Mouse (Mus musculus) embryo, embryonic 10.5 days (tissue): ENCODE measurements at regions not wholly inside any gene's neighbourhood (a gene's known extent, or its start where the extent isn't known, plus 50 kb on each side); places are given as distances from the start of the nearest gene placed in this dataset.
"Not testable (repeated sequence)": the region's sequence is repeated elsewhere in the genome, so short reads cannot be mapped to it uniquely, and the experiment has no call there.

Source experiments
- DNase-seq: peaks from one replicate; pipeline ENCODE4 v3.0.0-alpha.2; 2015; ENCODE audit warnings: low spot score

DNA sequence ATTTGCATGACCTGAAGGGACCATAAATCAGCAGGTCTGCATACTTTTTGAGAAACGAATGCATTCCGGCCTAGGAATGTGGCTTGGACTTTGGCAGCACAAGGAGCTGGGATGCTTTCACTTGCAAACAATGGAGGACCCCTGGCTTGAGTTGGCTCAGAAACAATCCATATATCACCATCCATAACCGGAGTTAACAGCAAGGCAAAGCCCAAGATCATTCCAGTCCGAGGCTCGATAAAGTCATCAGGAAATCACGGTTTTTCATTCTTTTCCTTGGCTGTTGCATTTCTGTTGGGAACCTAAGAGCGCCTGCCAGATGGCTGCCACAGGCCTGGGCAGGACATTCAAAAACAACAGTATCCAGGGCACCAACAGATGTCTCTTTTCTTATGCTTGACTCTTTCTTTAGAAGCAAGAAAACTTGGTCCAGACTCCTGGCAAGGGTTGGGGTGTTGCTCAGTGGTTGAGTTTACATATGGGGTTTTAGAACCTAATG, 198.5 kb downstream of the Fam43a start:
- peak; percentile 19 for DNase-seq

DNA sequence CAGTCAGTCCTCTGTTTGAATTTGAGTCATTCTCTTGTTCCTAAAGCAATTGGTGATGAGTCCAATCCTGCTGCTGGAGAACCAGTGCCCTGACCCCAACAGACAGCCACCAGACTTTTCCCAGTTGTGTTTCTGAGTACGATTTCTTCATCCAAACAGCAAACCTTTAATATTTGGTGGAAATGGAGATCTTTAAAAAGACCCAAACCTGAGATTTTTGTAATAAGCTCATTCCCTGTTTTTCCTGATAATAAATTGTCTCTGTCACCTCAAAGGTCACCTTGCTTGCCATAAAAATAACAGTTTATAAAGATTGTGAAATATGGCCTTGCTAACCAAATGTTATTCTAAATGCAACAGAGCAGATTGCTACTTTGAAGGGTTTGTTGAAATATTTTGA, 199.0 kb downstream of the Fam43a start:
- no peak for DNase-seq

DNA sequence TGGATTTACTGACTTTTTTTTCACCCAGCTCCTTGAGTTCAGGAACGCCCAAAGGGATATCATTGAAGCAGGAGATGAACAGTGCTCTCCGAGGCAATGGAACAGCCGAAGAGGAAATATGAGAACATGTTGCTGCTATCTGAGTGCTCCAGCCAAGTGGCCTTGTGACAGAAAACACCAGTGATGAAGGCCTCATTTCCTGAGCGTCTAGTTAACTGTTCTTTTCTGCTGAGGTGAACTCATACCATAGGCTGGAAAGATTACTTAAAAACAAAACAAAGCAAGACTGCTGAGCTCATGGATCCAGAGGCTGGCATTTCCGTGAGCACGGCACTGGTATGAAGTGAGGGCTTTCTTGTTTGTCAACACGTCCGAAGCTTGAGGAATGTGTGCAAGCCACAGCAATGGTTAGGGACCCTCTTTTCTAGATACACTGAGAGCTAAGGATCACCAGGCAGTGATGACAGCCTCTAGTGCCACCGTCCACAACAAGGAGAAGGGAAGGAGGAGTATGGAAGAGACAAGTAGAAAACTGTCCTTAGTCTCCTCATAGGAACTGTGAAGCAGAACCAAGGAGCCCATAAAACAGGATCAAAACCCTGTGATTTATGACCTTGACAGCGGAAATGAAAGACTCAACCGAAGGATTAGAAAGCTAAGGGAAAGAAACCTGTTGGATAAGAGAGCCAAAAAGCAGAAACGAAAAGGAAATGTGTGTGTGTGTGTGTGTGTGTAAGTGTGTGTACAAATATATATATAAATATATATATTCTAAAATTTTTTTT, 200.4 kb downstream of the Fam43a start:
- no peak for DNase-seq

DNA sequence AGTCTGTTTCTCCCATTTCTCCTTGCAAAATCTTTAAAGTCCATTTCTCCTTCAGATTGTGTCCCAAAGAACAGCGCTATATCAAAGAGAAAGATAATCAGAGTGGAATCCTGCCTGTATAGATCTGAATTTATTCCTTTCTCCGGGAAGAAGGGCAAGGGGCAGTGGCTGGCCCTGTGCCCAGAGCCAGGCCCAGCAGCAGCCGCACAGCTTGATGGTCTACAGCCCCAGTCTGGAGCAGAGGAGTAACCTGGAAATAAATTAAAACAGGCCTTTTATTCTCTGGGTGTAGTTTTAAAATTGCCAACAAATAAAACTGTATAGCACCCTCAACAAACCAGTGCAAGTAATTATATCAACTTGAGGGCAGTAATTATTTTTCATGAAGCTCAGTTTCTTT, 204.5 kb downstream of the Fam43a start:
- DNase-seq: no peak

- DNase-seq: not testable (repeated sequence)
Measured at GRCm38 (mm10) chr16:30806206-30806605, 206.7 kb downstream of the Fam43a start.

DNA sequence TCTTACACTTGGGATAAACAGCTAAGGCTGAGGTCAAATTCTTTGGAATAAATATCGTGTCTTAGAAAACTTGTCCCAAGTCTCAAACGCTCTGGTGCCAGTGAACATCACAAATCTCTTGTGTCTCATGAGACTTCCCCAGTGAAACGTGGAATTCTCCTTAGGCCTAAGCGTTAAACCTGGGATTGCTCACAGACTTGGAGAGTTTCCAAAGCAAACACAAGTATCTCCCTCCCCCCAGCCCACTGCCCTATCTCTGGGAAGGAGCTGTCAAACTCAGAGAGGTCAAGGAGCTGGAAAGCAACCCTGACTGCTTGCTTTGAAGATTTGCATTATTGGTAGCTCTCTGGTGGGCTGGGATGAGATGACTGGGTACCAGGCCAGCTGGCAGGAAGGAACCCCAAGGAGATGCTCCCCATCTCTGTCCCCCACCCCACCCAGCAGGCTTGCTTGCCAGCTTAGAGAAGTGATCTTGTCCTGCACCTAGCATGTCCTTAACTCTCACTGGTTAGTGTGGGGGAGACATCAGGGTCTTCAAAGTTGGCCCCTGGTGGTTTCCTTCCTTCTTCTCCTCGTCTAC, 219.1 kb downstream of the Fam43a start:
- no peak for DNase-seq

- DNase-seq: no peak
Measured at GRCm38 (mm10) chr16:30819342-30819741, 219.8 kb downstream of the Fam43a start.

DNA sequence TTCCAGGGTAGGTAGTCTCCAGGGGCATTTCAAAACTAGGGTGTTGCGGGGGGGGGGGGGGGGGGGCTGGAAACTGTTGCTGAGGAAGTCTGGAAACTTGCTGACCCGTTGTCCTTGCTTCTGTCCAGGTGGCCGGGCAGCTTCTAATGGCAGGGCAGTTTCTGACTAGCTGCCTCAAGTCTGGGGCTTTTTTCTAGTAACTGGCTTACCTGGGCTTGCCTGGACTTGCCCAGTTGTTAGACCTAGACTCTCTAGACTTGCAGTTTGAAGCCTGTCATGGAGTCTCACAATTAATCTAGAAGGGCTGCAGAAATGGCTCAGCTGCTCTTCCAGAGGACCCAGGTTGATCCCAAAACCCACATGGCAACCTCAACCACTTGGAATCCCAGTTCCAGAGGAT, 220.7 kb downstream of the Fam43a start:
- no peak for DNase-seq

DNA sequence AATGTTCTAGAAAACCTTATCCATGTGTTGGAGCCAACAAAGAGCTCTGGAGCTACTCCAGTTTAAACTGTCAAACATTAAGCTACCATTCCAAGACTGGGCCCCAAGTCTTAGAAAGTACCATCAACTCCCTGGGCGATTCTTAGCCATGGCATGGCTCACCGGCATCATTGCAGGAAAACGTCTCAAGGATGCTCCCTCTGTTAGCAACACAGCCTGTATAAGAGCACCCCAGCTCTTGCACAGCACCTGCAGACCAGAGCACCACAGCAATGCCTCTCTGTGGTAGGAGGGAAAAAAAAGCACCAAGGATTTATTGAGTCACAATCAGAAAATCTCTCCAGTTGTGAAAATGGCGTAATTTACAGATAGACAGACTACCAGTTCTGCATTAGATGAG, 221.2 kb downstream of the Fam43a start:
- no peak for DNase-seq

- DNase-seq: peak; percentile 85
Measured at GRCm38 (mm10) chr16:30821191-30821910, 221.8 kb downstream of the Fam43a start.

DNA sequence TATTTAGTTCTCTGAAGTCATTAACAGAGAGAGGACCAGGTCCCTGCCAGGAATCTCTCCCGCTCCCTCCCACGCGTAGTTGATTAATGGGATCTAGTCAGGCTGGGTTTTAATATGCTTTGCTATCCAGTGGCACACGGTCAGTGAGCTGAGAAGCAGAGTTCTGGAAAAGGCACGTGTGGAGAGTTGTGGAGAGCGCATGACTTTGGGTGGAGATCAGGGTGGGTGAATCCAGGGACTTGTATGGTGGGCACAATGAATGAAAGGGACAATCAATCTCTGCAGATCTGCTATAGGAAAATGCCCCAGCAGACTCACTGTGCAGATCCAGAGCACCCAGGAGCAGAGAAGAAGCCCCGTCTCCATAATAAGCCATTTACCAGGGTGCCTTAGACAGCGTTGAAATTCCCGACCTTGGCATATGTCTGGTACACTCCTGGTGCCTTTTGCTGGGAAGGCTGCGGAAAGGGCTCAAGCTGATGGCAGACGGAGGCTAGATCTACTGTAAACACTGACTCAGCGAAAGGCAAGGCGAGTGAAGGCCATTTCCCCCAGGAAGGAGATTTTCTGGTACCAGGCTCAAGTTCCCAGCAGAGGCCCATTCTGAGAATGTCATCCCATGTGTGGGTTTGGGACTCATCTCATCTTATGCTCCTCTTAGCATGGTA, 222.5 kb downstream of the Fam43a start:
- no peak for DNase-seq

DNA sequence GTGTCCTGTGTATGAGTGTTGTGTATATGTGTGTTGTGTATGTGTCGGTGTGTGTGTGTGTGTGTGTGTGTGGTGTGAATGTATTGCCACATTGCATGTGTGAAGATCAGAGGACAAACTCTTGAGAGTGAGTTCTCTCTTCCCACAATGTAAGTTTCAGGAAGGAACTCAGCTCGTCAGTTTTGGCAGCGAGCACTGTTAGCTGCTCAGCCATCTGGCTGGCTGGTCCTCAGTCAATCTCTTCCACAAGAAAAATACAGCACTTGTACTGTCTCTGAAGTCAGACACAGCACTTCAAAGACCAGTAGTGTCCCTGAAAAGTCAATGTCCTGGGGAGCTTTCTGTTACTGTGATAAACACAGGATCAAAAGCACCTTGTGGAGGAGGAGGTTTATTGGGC, 226.6 kb downstream of the Fam43a start:
- no peak for DNase-seq

DNA sequence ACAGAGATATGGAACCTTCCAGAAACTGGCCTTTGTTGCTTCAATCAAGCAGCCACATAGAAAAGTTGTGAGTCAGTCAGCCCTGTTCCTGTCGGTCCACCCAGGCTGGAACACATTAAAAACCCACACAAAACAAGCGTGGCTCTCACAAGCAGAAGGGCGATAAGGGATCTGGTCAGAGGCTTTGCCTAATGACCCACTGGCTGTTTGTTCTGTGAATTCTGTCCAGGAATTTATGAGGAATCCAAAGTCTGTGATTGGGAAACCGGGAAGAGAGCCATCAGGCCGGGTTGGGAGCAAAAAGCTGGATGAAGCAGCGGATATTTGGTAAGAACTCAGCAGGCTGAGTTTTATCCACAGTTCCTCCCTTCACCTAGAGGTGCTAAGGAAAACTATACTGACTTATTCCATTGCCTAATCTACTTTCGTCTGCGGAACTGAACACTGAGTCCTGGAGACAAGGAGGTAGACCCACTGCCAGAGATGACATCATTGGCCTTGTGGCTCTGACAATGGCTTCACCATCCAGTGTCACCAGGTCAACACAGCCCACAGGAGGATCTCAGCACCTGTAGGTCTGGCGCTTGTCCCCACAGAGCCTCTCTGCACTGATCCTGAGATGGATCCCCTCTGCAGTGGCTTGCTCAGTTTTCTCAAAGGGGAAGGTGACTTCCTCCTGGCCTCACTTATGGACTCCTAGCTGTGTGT, 228.5 kb downstream of the Fam43a start:
- DNase-seq: no peak

DNA sequence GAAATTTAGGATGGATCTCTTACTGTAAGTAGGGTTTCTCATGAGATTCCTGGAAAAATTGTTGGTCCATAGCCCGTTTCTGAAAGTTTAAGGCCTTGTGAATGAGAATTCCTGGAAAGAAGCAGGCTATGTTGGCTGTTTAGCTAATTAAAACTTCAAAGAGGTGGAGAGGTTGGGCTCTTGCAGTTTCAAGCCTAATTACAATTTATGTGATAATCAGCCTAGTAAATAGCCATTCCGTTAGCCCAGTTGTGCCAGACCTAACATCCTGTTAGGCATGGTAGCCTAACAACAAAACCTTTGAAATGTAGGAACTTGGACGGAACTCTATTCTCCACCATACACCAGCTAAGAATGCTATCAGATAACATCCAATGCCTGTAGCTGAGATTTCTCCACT, 235.0 kb downstream of the Fam43a start:
- no peak for DNase-seq

DNA sequence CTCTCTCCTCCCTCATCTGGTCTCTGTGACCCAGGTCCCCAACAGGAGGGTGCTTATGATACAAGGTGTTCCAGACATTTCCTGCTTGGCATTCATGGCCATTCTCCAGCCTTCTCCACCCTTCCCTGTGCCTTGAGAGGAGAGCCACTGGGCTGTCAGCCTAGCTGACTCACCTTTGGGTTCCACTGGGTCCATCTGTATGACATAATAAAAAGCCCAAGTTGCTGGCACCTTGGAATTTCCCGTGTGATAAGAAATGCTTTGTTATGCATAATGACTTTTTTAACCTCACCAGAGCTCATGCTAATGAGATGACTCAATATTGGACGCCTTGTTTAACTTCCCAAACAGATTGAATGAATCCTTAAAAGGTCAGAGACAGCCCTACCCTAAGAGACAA, 236.2 kb downstream of the Fam43a start:
- DNase-seq: no peak

DNA sequence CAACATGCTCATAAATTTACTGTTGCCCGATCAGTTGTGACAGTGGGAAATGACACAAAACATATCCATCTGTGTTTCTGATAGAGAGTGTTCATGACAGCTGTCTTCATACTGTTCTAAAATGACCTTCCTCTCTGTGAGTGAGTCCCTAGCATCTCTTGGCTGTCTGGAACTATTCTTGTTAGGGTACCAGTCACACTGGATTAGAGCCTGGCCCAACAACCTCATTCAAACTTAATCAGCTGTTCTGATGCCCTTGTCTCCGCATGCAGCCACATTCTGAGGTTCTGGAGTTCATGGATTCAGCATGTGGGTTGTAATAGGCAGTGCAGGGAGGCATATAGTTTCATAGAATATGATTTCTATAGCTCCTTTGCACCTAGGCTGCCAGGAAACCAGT, 238.4 kb downstream of the Xxylt1 start:
- no peak for DNase-seq

DNA sequence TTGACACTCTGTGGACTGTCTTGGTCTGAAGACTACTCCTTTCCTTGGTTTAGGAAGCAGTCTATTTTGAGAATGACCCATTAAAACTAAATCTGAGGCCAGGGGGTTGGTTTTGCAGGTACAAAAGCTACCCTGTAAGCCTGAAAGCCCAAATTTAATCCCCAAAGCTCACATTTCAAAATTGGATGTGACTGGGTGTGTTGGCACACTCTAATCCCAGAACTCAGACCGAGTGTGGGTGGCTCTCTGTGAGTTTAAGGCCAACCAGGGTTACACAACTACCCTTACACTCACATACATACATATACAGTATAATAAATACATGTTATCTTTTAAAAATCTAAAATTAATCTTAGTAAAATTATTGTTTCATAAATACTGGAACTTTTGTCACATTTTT, 228.6 kb downstream of the Xxylt1 start:
- no peak for DNase-seq

DNA sequence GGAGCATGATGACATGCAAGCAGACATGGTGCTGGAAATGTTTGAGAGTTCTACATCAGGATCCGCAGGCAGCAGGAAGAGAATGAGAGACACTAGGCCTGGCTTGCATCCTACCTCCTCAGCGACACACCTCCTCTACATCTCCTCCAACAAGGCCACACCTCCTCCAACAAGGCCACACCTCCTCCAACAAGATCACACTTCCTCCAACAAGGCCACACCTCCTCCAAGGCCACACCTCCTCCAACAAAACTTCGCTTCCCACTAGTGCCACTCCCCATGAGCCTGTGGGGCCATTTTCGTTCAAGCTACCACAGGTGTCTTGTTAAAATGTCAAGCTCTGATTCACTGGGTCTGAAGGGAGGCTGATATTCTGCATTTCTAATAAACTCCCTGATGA, 226.5 kb downstream of the Xxylt1 start:
- no peak for DNase-seq

GRCm38 (mm10) chr16:30857656-30858055, 223.6 kb downstream of the Xxylt1 start:
- DNase-seq: no peak

DNA sequence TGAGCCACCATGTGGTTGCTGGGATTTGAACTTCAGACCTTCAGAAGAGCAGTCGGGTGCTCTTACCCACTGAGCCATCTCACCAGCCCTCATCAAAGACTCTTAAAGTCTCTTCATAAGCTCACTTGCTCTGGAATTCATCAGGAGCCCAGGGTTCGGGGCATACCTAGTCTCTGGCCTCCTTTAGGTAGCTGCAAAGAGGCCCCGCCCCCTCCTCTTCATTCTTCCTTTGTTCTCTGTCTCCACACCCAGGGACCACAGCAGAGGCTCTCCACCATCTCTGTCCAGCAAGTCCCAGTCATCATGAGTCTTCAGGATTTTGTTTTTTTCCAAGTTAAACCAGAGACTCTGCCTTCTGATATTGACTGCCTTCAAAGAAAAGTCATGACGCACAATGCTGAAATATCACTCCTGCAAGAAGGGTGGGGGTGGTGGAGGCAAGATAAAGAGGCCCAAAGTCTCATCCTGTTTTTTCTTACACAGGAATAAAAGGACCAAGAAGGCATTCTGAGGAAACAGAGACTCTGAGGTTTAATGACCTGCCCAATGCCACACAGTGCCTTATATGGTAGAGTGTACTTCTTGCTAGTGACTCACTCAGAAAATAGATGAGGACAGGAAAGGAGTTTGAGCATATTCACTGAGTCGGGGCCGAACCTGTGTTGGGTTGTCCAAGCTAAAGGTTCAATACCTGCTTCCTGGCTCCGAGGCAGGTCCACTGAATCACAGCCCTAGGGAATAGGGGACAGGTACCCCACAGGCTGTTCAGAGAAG, 211.9 kb downstream of the Xxylt1 start:
- no peak for DNase-seq

GRCm38 (mm10) chr16:30870110-30870509, 211.1 kb downstream of the Xxylt1 start:
- peak; percentile 46 for DNase-seq
